In genomic region chr17:71720434-71720833, GRCm38 (mm10) we compare ENCODE assay signal across 24 mouse cellular contexts. TPM values are rescaled to one million over a fixed set of nuclear protein-coding genes. Genes with fewer than 3 reads are reported as not detected.
DNase-seq lines count a peak whose midpoint lies in the region; ATAC-seq lines count a peak whose summit lies in the region.
"Had no signal": no experiment of that assay in that cellular context is flagged by ENCODE, and none has a peak within 500 bp of the region (broad histone marks: within the 10 kb centered on the region; RNA-seq: fewer than 3 reads in every experiment).

No protein-coding gene starts in this region.

- no peaks in the 10 kb centered on the region for H3K27me3 ChIP-seq in heart, embryonic 13.5 days (replicated peaks)
- H3K27me3 ChIP-seq: embryonic facial prominence, embryonic 15.5 days; hindbrain, embryonic 15.5 days had no signal

- peak overlapping the region; percentile 45; the same call in 1 of the 2 replicates for H3K9ac ChIP-seq in heart, embryonic 13.5 days
- H3K9ac ChIP-seq: embryonic facial prominence, embryonic 15.5 days; hindbrain, embryonic 15.5 days had no signal

- peak overlapping the region; percentile 35; the same call in 1 of the 2 replicates for H3K4me2 ChIP-seq in heart, embryonic 13.5 days
- H3K4me2 ChIP-seq: embryonic facial prominence, embryonic 15.5 days; hindbrain, embryonic 15.5 days; liver, embryonic 11.5 days; midbrain, embryonic 11.5 days had no signal

- H3K4me3 ChIP-seq in heart, embryonic 13.5 days, result no peak overlapping the region
- H3K4me3 ChIP-seq: embryonic facial prominence, embryonic 15.5 days; forebrain, embryonic 10.5 days; hindbrain, embryonic 15.5 days had no signal

- H3K9me3 ChIP-seq in heart, embryonic 13.5 days, result no peaks in the 10 kb centered on the region
- H3K9me3 ChIP-seq: embryonic facial prominence, embryonic 15.5 days; forebrain, embryonic 10.5 days; hindbrain, embryonic 15.5 days had no signal

- DNase-seq in heart, postnatal 25 days (ENCODE audit: low spot score), result no peak
- DNase-seq in MN1 (ENCODE audit: low spot score), result peak; percentile 48
- DNase-seq in cerebellum, adult 11 months, result peak; percentile 57
- peak; percentile 80 to 85 for DNase-seq in cerebellum, postnatal 14 days
- DNase-seq in yolk sac, embryonic 10.5 days (ENCODE audit: low spot score), result no peak
- no peak for DNase-seq in frontal cortex, postnatal 14 days (ENCODE audit: low spot score in 2 of 2)
- DNase-seq: embryo, embryonic 11 days; layer of hippocampus, postnatal 36 days; lung, adult 2 months; thymus, postnatal 36 days had no signal

- intact Hi-C loops in heart, postnatal 25 days (cut with DNase I), result loop anchor here (5.0 kb wide), 1 partner anchor 58 kb away; no protein-coding TSS in a partner anchor

- peaks cover 3% of the 10 kb centered on the region; the same call in 1 of the 2 replicates for H3K36me3 ChIP-seq in heart, embryonic 13.5 days
- H3K36me3 ChIP-seq: embryonic facial prominence, embryonic 15.5 days; forebrain, embryonic 10.5 days; hindbrain, embryonic 15.5 days had no signal

- H3K27ac ChIP-seq in heart, embryonic 13.5 days (replicated peaks), result peak overlapping the region; percentile 95
- H3K27ac ChIP-seq: embryonic facial prominence, embryonic 15.5 days; forebrain, embryonic 10.5 days; hindbrain, embryonic 15.5 days; macrophage; stomach, postnatal 0 days had no signal

- ATAC-seq in heart, embryonic 13.5 days (ENCODE audit: extremely low read depth, insufficient number of reproducible peaks, low FRiP score, low TSS enrichment), result no peak
- ATAC-seq: intestine, postnatal 0 days; Patski had no signal

- peaks cover 24% of the 10 kb centered on the region for H3K4me1 ChIP-seq in heart, embryonic 13.5 days
- H3K4me1 ChIP-seq: embryonic facial prominence, embryonic 15.5 days; forebrain, embryonic 10.5 days; hindbrain, embryonic 15.5 days had no signal

RNA-seq across cellular contexts. Expression of gene Pcare, which starts 32.3 kb away (rescaled TPM):
- polyA plus RNA-seq in heart, embryonic 13.5 days (2015; fragmentation: Nextera tagmentation; extraction: Ambion mirVana), result not detected in 2 replicates
- total RNA-seq in heart, postnatal 25 days (2021), result under 1 TPM; 0.36 to 0.44 TPM
- total RNA-seq: adrenal gland, postnatal 36 days had no signal
- polyA plus RNA-seq: C2C12; embryonic facial prominence, embryonic 15.5 days; forebrain, embryonic 10.5 days; gonadal fat pad, adult 2 months; hindbrain, embryonic 15.5 days; intestine, postnatal 0 days; liver, embryonic 11.5 days; macrophage; midbrain, embryonic 11.5 days; neural tube, embryonic 14.5 days; Patski; stomach, postnatal 0 days had no signal

RNA-seq across cellular contexts. Expression of gene Togaram2, which starts 47.4 kb away (rescaled TPM):
- polyA plus RNA-seq in heart, embryonic 13.5 days (2015; fragmentation: Nextera tagmentation; extraction: Ambion mirVana), result 2.3 and 3.0 TPM in 2 replicates
- 1 to 10 TPM; 4.1 to 5.2 TPM for total RNA-seq in heart, postnatal 25 days (2021)
- total RNA-seq: adrenal gland, postnatal 36 days had no signal
- polyA plus RNA-seq: C2C12; forebrain, embryonic 10.5 days; liver, embryonic 11.5 days; macrophage; midbrain, embryonic 11.5 days had no signal

RNA-seq across cellular contexts. Expression of gene Clip4, which starts 47.8 kb away (rescaled TPM):
- polyA plus RNA-seq in heart, embryonic 13.5 days (2015; fragmentation: Nextera tagmentation; extraction: Ambion mirVana), result 25.4 and 29.2 TPM in 2 replicates
- total RNA-seq in heart, postnatal 25 days (2021), result 100 to 1,000 TPM; 216 to 251 TPM
- polyA plus RNA-seq: macrophage had no signal

Comparison
In these comparisons a context has a peak if more than half of its experiments do, and no peak if none do; other contexts are left out.
1. DNase-seq: peak in MN1 (single experiment), cerebellum, adult 11 months (single experiment) and cerebellum, postnatal 14 days (2 of 2); none in heart, postnatal 25 days (single experiment), yolk sac, embryonic 10.5 days (single experiment) and frontal cortex, postnatal 14 days (0 of 2).